Mouse (Mus musculus): ENCODE data around the gene Sh3gl2.

- TF ChIP-seq CTCF (IDR thresholded peaks at IDR 0.05; ENCODE audit: low read depth, low read length) (no peak), GATA1 (IDR thresholded peaks at IDR 0.05; ENCODE audit: borderline replicate concordance, low read length) (no peak), TAL1 (conservative IDR thresholded peaks at IDR 0.05; ENCODE audit: low read depth, low read length) (no peak)
These were observed 114.2 kb downstream of the Sh3gl2 start for GRCm38 (mm10) chr4:85319092-85319491.
